21 mouse cellular contexts compared by ENCODE assay signal in the genomic region with DNA sequence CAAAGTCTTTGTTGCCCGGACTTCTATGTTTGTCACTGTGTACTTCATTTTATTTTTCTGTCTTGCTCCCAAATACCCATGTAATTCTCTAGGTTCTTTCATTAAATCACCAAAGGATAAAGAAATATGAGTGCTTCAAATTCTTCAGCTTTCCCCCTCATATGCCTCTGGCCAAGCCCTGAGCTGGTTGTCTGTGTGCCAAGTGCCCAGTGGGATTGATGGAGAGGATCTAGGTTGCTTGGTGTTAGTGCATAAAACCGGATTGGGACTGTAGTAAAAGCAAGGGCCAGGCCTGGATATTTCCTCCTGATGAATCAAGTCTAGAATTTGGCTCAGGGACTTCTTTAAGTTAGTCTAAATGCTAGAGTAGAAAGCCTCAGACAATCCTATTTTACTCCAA.
DNase-seq lines count a peak whose midpoint lies in the region; ATAC-seq and TF ChIP-seq lines count a peak whose summit lies in the region.
"Had no signal": no experiment of that assay in that cellular context is flagged by ENCODE, and none has a peak within 500 bp of the region (broad histone marks: within the 10 kb centered on the region; RNA-seq: fewer than 3 reads in every experiment).

No protein-coding gene starts in this region.

- H3K9me3 ChIP-seq in hindbrain, postnatal 0 days (ENCODE audit: low read length): no peaks in the 10 kb centered on the region
- H3K9me3 ChIP-seq in hindbrain, embryonic 16.5 days (ENCODE audit: control insufficient read depth, low read length): no peaks in the 10 kb centered on the region
- H3K9me3 ChIP-seq: embryonic facial prominence, embryonic 10.5 days; embryonic facial prominence, embryonic 12.5 days; forebrain, embryonic 13.5 days; forebrain, embryonic 15.5 days; G1E had no signal

- no peak overlapping the region for H3K4me3 ChIP-seq in hindbrain, postnatal 0 days (ENCODE audit: low read length)
- H3K4me3 ChIP-seq in hindbrain, embryonic 16.5 days (ENCODE audit: low read length): no peak overlapping the region
- H3K4me3 ChIP-seq: embryonic facial prominence, embryonic 10.5 days; embryonic facial prominence, embryonic 12.5 days; forebrain, embryonic 13.5 days; forebrain, embryonic 15.5 days had no signal

- H3K27me3 ChIP-seq in hindbrain, postnatal 0 days (ENCODE audit: insufficient read depth, low read length): no peaks in the 10 kb centered on the region
- no peaks in the 10 kb centered on the region for H3K27me3 ChIP-seq in hindbrain, embryonic 16.5 days (replicated peaks; ENCODE audit: control insufficient read depth, insufficient read depth, low read length)
- H3K27me3 ChIP-seq: CH12.LX; embryonic facial prominence, embryonic 12.5 days; forebrain, embryonic 13.5 days; forebrain, embryonic 15.5 days; Patski had no signal

- no peak overlapping the region for H3K4me2 ChIP-seq in hindbrain, postnatal 0 days (ENCODE audit: low read depth, low read length)
- no peak overlapping the region for H3K4me2 ChIP-seq in hindbrain, embryonic 16.5 days (ENCODE audit: low read length)
- H3K4me2 ChIP-seq: embryonic facial prominence, embryonic 12.5 days; forebrain, embryonic 13.5 days; forebrain, embryonic 15.5 days had no signal

- no peaks in the 10 kb centered on the region for H3K36me3 ChIP-seq in hindbrain, postnatal 0 days (ENCODE audit: insufficient read depth, low read length)
- H3K36me3 ChIP-seq in hindbrain, embryonic 16.5 days (ENCODE audit: control insufficient read depth, insufficient read depth, low read length): no peaks in the 10 kb centered on the region
- H3K36me3 ChIP-seq: embryonic facial prominence, embryonic 10.5 days; embryonic facial prominence, embryonic 12.5 days; forebrain, embryonic 15.5 days; G1E had no signal

- TF ChIP-seq CTCF in hindbrain, postnatal 0 days (IDR thresholded peaks at IDR 0.05; ENCODE audit: low read depth): no peak

- 0 out of 2 replicates have a peak, but pooled peaks cover 3% of the 10 kb centered on the region for H3K4me1 ChIP-seq in hindbrain, postnatal 0 days (ENCODE audit: insufficient read depth, low read length)
- H3K4me1 ChIP-seq in hindbrain, embryonic 16.5 days (ENCODE audit: control insufficient read depth, insufficient read depth, low read depth, low read length): peaks cover 6% of the 10 kb centered on the region
- H3K4me1 ChIP-seq: embryonic facial prominence, embryonic 12.5 days had no signal

- no peak overlapping the region for H3K9ac ChIP-seq in hindbrain, postnatal 0 days (replicated peaks; ENCODE audit: low read length)
- H3K9ac ChIP-seq in hindbrain, embryonic 16.5 days (ENCODE audit: low read depth, low read length): no peak overlapping the region
- H3K9ac ChIP-seq: embryonic facial prominence, embryonic 12.5 days; forebrain, embryonic 13.5 days; forebrain, embryonic 15.5 days; forebrain, postnatal 0 days had no signal

- ATAC-seq in hindbrain, postnatal 0 days: no peak
- no peak for ATAC-seq in hindbrain, embryonic 16.5 days
- ATAC-seq: CD4-positive, CD25-positive, alpha-beta regulatory T cell, adult 4 months; forebrain, embryonic 13.5 days; forebrain, embryonic 15.5 days; forebrain, postnatal 0 days; Patski had no signal

- no peak overlapping the region for H3K27ac ChIP-seq in hindbrain, postnatal 0 days
- H3K27ac ChIP-seq in hindbrain, embryonic 16.5 days (ENCODE audit: low read depth, low read length): no peak overlapping the region
- H3K27ac ChIP-seq: embryonic facial prominence, embryonic 10.5 days; embryonic facial prominence, embryonic 12.5 days; forebrain, embryonic 13.5 days; forebrain, embryonic 15.5 days had no signal

- 71% methylated on average over 2 of the region's 2 CpGs for WGBS in hindbrain, postnatal 0 days
- WGBS in hindbrain, embryonic 16.5 days: 73% methylated on average over 2 of the region's 2 CpGs

- DNase-seq in cerebellum, postnatal 10 days: peak; percentile 79 to 87
- DNase-seq in cerebellum, adult 11 months: no peak
- peak; percentile 55 to 77 for DNase-seq in cerebellum, postnatal 25 days
- no peak for DNase-seq in cerebellum, adult 9-10 months
- peak; percentile 10 for DNase-seq in hindbrain, postnatal 0 days (ENCODE audit: low spot score)
- DNase-seq in brain, adult 2 months (ENCODE audit: low read depth, low spot score): peak; percentile 31
- DNase-seq: adrenal gland, adult 2 months; adrenal gland, postnatal 10 days; adrenal gland, postnatal 25 days; B cell, adult 2 months; cerebellum, adult 9-11 months; forebrain, postnatal 0 days had no signal

Comparison
In these comparisons a context has a peak if more than half of its experiments do, and no peak if none do; other contexts are left out.
1. DNase-seq: peak in cerebellum, postnatal 10 days (2 of 2), cerebellum, postnatal 25 days (2 of 2), hindbrain, postnatal 0 days (single experiment) and brain, adult 2 months (single experiment); none in cerebellum, adult 11 months (single experiment) and cerebellum, adult 9-10 months (single experiment).